ENCODE assay signal across 9 mouse cellular contexts in genomic region chr10:96333224-96333623, GRCm38 (mm10).
DNase-seq lines count a peak whose midpoint lies in the region; ATAC-seq and TF ChIP-seq lines count a peak whose summit lies in the region.
"Had no signal": no experiment of that assay in that cellular context is flagged by ENCODE, and none has a peak within 500 bp of the region (broad histone marks: within the 10 kb centered on the region; RNA-seq: fewer than 3 reads in every experiment).

No protein-coding gene starts in this region.

- DNase-seq in gastrocnemius, adult 18-20 months (ENCODE audit: low spot score): peak; percentile 5
- no peak for DNase-seq in gastrocnemius, postnatal 14 days
- DNase-seq in testis, postnatal 10 days (ENCODE audit: low spot score): no peak
- DNase-seq in lung, adult 18-20 months: peak; percentile 50 to 58
- no peak for DNase-seq in retina, embryonic 14.5 days (ENCODE audit: low spot score)
- DNase-seq in right cerebral cortex, postnatal 14 days: no peak

- no peaks in the 10 kb centered on the region for H3K36me3 ChIP-seq in testis, adult 2 months (ENCODE audit: control insufficient read depth, insufficient read depth, low read length)
- H3K36me3 ChIP-seq in stomach, embryonic 16.5 days (ENCODE audit: control insufficient read depth, insufficient read depth, low read length): no peaks in the 10 kb centered on the region
- H3K36me3 ChIP-seq: G1E had no signal

- TF ChIP-seq CTCF in testis, adult 2 months (IDR thresholded peaks at IDR 0.05; ENCODE audit: control insufficient read depth, insufficient read depth, insufficient replicate concordance, low read depth, low read length): no peak

- 63% methylated on average over 6 of the region's 6 CpGs for WGBS in stomach, embryonic 16.5 days

- no peak for TF ChIP-seq POLR2A in testis, adult 2 months (IDR thresholded peaks at IDR 0.05; ENCODE audit: control insufficient read depth, low read depth, low read length)

- intact Hi-C loops in gastrocnemius, postnatal 14 days (cut with DNase I; ENCODE audit: low total_unique reads): no loop called here

- no peak overlapping the region for H3K9ac ChIP-seq in stomach, embryonic 16.5 days (ENCODE audit: low read length)

- no peaks in the 10 kb centered on the region for H3K9me3 ChIP-seq in stomach, embryonic 16.5 days (replicated peaks; ENCODE audit: control insufficient read depth, low read length)

- no peak overlapping the region for H3K4me3 ChIP-seq in testis, adult 2 months (ENCODE audit: control insufficient read depth, low read depth, low read length)
- H3K4me3 ChIP-seq in stomach, embryonic 16.5 days (replicated peaks; ENCODE audit: low read length): no peak overlapping the region

- H3K27ac ChIP-seq in testis, adult 2 months (ENCODE audit: control insufficient read depth, insufficient read depth, low read depth, low read length): peak overlapping the region; percentile 68
- peak overlapping the region; percentile 78 for H3K27ac ChIP-seq in stomach, embryonic 16.5 days (ENCODE audit: low read length)

- no peaks in the 10 kb centered on the region for H3K27me3 ChIP-seq in testis, adult 2 months (ENCODE audit: control insufficient read depth, insufficient read depth, low read length)
- H3K27me3 ChIP-seq in stomach, embryonic 16.5 days (ENCODE audit: control insufficient read depth, insufficient read depth, low read length): no peaks in the 10 kb centered on the region

- H3K4me1 ChIP-seq in testis, adult 2 months (ENCODE audit: control insufficient read depth, insufficient read depth, low read length): no peaks in the 10 kb centered on the region
- H3K4me1 ChIP-seq in stomach, embryonic 16.5 days (ENCODE audit: control insufficient read depth, insufficient read depth, low read length): no peaks in the 10 kb centered on the region

- no peak; the same call in 1 of the 2 replicates for ATAC-seq in stomach, embryonic 16.5 days (ENCODE audit: insufficient read depth, low FRiP score)

- no peak overlapping the region for H3K4me2 ChIP-seq in stomach, embryonic 16.5 days (ENCODE audit: low read depth, low read length)

Comparison
In these comparisons a context has a peak if more than half of its experiments do, and no peak if none do; other contexts are left out.
1. DNase-seq: peak in gastrocnemius, adult 18-20 months (single experiment) and lung, adult 18-20 months (2 of 2); none in gastrocnemius, postnatal 14 days (single experiment), testis, postnatal 10 days (single experiment), retina, embryonic 14.5 days (single experiment) and right cerebral cortex, postnatal 14 days (single experiment).